In genomic region chr5:144282470-144283260, GRCm38 (mm10) we compare ENCODE assay signal across 22 mouse cellular contexts. TPM values are rescaled to one million over a fixed set of nuclear protein-coding genes. Genes with fewer than 3 reads are reported as not detected.
A peak's percentile ranks its signal among the peaks of the same experiment; 100 is the strongest.
DNase-seq lines count a peak whose midpoint lies in the region; ATAC-seq and TF ChIP-seq lines count a peak whose summit lies in the region.
"Had no signal": no experiment of that assay in that cellular context is flagged by ENCODE, and none has a peak within 500 bp of the region (broad histone marks: within the 10 kb centered on the region; RNA-seq: fewer than 3 reads in every experiment).

No protein-coding gene starts in this region.

- 63% methylated on average over 11 of the region's 11 CpGs for WGBS in hindbrain, postnatal 0 days
- WGBS in hindbrain, embryonic 16.5 days, result 77% methylated on average over 11 of the region's 11 CpGs
- 82% methylated on average over 11 of the region's 11 CpGs for WGBS in neural tube, embryonic 13.5 days
- 76% methylated on average over 11 of the region's 11 CpGs for WGBS in stomach, postnatal 0 days

- H3K36me3 ChIP-seq in hindbrain, postnatal 0 days (ENCODE audit: insufficient read depth, low read length), result no peaks in the 10 kb centered on the region
- no peaks in the 10 kb centered on the region for H3K36me3 ChIP-seq in hindbrain, embryonic 16.5 days (ENCODE audit: control insufficient read depth, insufficient read depth, low read length)
- H3K36me3 ChIP-seq in neural tube, embryonic 13.5 days, result peaks cover 11% of the 10 kb centered on the region
- peaks cover 2% of the 10 kb centered on the region; the same call in 1 of the 2 replicates for H3K36me3 ChIP-seq in stomach, postnatal 0 days (ENCODE audit: control insufficient read depth, insufficient read depth, low read length)
- H3K36me3 ChIP-seq: hindbrain, embryonic 15.5 days had no signal

- no peak overlapping the region for H3K9ac ChIP-seq in hindbrain, postnatal 0 days (replicated peaks; ENCODE audit: low read length)
- H3K9ac ChIP-seq in hindbrain, embryonic 16.5 days (ENCODE audit: low read depth, low read length), result no peak overlapping the region
- H3K9ac ChIP-seq in neural tube, embryonic 13.5 days, result 0 out of 2 replicates have a peak overlapping the region, but pooled peaks have one; percentile 3
- H3K9ac ChIP-seq in stomach, postnatal 0 days (ENCODE audit: low read length), result no peak overlapping the region
- H3K9ac ChIP-seq: embryonic facial prominence, embryonic 13.5 days; heart, embryonic 12.5 days; hindbrain, embryonic 15.5 days; limb, embryonic 13.5 days; liver, embryonic 14.5 days had no signal

- H3K27me3 ChIP-seq in hindbrain, postnatal 0 days (ENCODE audit: insufficient read depth, low read length), result no peaks in the 10 kb centered on the region
- no peaks in the 10 kb centered on the region for H3K27me3 ChIP-seq in hindbrain, embryonic 16.5 days (replicated peaks; ENCODE audit: control insufficient read depth, insufficient read depth, low read length)
- no peaks in the 10 kb centered on the region for H3K27me3 ChIP-seq in neural tube, embryonic 13.5 days
- no peaks in the 10 kb centered on the region for H3K27me3 ChIP-seq in stomach, postnatal 0 days (ENCODE audit: control insufficient read depth, insufficient read depth, low read length)
- H3K27me3 ChIP-seq: embryonic facial prominence, embryonic 13.5 days; heart, embryonic 12.5 days; hindbrain, embryonic 15.5 days; limb, embryonic 13.5 days had no signal

- peak overlapping the region; percentile 27; the same call in 1 of the 2 replicates for H3K27ac ChIP-seq in hindbrain, postnatal 0 days
- no peak overlapping the region for H3K27ac ChIP-seq in hindbrain, embryonic 16.5 days (ENCODE audit: low read depth, low read length)
- no peak overlapping the region for H3K27ac ChIP-seq in neural tube, embryonic 13.5 days (replicated peaks)
- 0 out of 2 replicates have a peak overlapping the region, but pooled peaks have one; percentile 18 for H3K27ac ChIP-seq in stomach, postnatal 0 days (replicated peaks)
- H3K27ac ChIP-seq: embryonic facial prominence, embryonic 13.5 days; hindbrain, embryonic 15.5 days; limb, embryonic 13.5 days; liver, embryonic 14.5 days had no signal

- H3K4me2 ChIP-seq in hindbrain, postnatal 0 days (ENCODE audit: low read depth, low read length), result no peak overlapping the region
- H3K4me2 ChIP-seq in hindbrain, embryonic 16.5 days (ENCODE audit: low read length), result no peak overlapping the region
- no peak overlapping the region for H3K4me2 ChIP-seq in neural tube, embryonic 13.5 days
- H3K4me2 ChIP-seq in stomach, postnatal 0 days (replicated peaks; ENCODE audit: low read depth), result no peak overlapping the region
- H3K4me2 ChIP-seq: embryonic facial prominence, embryonic 13.5 days; heart, embryonic 12.5 days; hindbrain, embryonic 15.5 days; limb, embryonic 13.5 days had no signal

- H3K4me1 ChIP-seq in hindbrain, postnatal 0 days (ENCODE audit: insufficient read depth, low read length), result no peaks in the 10 kb centered on the region; the same call in 1 of the 2 replicates
- no peaks in the 10 kb centered on the region for H3K4me1 ChIP-seq in hindbrain, embryonic 16.5 days (ENCODE audit: control insufficient read depth, insufficient read depth, low read depth, low read length)
- no peaks in the 10 kb centered on the region for H3K4me1 ChIP-seq in neural tube, embryonic 13.5 days (replicated peaks)
- no peaks in the 10 kb centered on the region for H3K4me1 ChIP-seq in stomach, postnatal 0 days (replicated peaks; ENCODE audit: control insufficient read depth, insufficient read depth)
- H3K4me1 ChIP-seq: embryonic facial prominence, embryonic 13.5 days; hindbrain, embryonic 15.5 days; limb, embryonic 13.5 days had no signal

- DNase-seq in hindbrain, postnatal 0 days (ENCODE audit: low spot score), result no peak
- no peak for DNase-seq in neural tube, embryonic 10.5 days (ENCODE audit: extremely low spot score, low spot score)
- peak; percentile 31 for DNase-seq in induced T-regulatory cell, adult 2 months (ENCODE audit: low read depth)
- DNase-seq in stomach, postnatal 0 days (ENCODE audit: low spot score), result no peak
- DNase-seq in testis, postnatal 10 days (ENCODE audit: low spot score), result no peak
- DNase-seq in lung, postnatal 36 days, result no peak
- DNase-seq: adrenal gland, postnatal 25 days; cerebellum, adult 9-10 months; gastrocnemius, postnatal 36 days; kidney, adult 8-10 months; kidney, postnatal 4 days; lung, postnatal 14 days; thymus, adult 18-20 months had no signal

- no peaks in the 10 kb centered on the region for H3K9me3 ChIP-seq in hindbrain, postnatal 0 days (ENCODE audit: low read length)
- no peaks in the 10 kb centered on the region for H3K9me3 ChIP-seq in hindbrain, embryonic 16.5 days (ENCODE audit: control insufficient read depth, low read length)
- H3K9me3 ChIP-seq in neural tube, embryonic 13.5 days, result no peaks in the 10 kb centered on the region
- no peaks in the 10 kb centered on the region for H3K9me3 ChIP-seq in stomach, postnatal 0 days (ENCODE audit: control insufficient read depth, low read length)
- H3K9me3 ChIP-seq: embryonic facial prominence, embryonic 13.5 days; G1E; heart, embryonic 12.5 days; hindbrain, embryonic 15.5 days; limb, embryonic 13.5 days had no signal

- TF ChIP-seq CTCF in hindbrain, postnatal 0 days (IDR thresholded peaks at IDR 0.05; ENCODE audit: low read depth), result no peak
- no peak for TF ChIP-seq CTCF in stomach, postnatal 0 days (IDR thresholded peaks at IDR 0.05; ENCODE audit: low read depth)

- no peak for TF ChIP-seq EP300 in stomach, postnatal 0 days (optimal IDR thresholded peaks at IDR 0.05)

- no peak overlapping the region for H3K4me3 ChIP-seq in hindbrain, postnatal 0 days (ENCODE audit: low read length)
- H3K4me3 ChIP-seq in hindbrain, embryonic 16.5 days (ENCODE audit: low read length), result no peak overlapping the region
- no peak overlapping the region for H3K4me3 ChIP-seq in neural tube, embryonic 13.5 days
- no peak overlapping the region for H3K4me3 ChIP-seq in stomach, postnatal 0 days (ENCODE audit: low read depth, low read length)
- H3K4me3 ChIP-seq: embryonic facial prominence, embryonic 13.5 days; heart, embryonic 12.5 days; hindbrain, embryonic 15.5 days; limb, embryonic 13.5 days had no signal

- peak; percentile 38; the same call in 1 of the 2 replicates for ATAC-seq in hindbrain, postnatal 0 days
- no peak for ATAC-seq in hindbrain, embryonic 16.5 days
- ATAC-seq in neural tube, embryonic 13.5 days (ENCODE audit: low read depth), result no peak
- ATAC-seq in stomach, postnatal 0 days (ENCODE audit: low FRiP score, low TSS enrichment), result no peak
- ATAC-seq: forebrain, embryonic 14.5 days had no signal

RNA-seq across cellular contexts. Expression of gene Bri3, which starts 38.4 kb away (rescaled TPM):
- 18.2 and 22.1 TPM in 2 replicates for total RNA-seq in hindbrain, postnatal 0 days (2014; rRNA removed)
- polyA plus RNA-seq in hindbrain, postnatal 0 days (2015; fragmentation: Nextera tagmentation; extraction: Ambion mirVana), result 113 and 114 TPM in 2 replicates
- 80.7 and 90.7 TPM in 2 replicates for polyA plus RNA-seq in hindbrain, embryonic 16.5 days (2015; fragmentation: Nextera tagmentation; extraction: Ambion mirVana)
- polyA plus RNA-seq in neural tube, embryonic 13.5 days (2015; fragmentation: Nextera tagmentation; extraction: Ambion mirVana), result 108 and 132 TPM in 2 replicates
- 197 and 214 TPM in 2 replicates for polyA plus RNA-seq in stomach, postnatal 0 days (2015; fragmentation: Nextera tagmentation; extraction: Ambion mirVana)

RNA-seq across cellular contexts. Expression of gene Tecpr1, which starts 59.2 kb away (rescaled TPM):
- 66.2 and 77.5 TPM in 2 replicates for total RNA-seq in hindbrain, postnatal 0 days (2014; rRNA removed)
- polyA plus RNA-seq in hindbrain, postnatal 0 days (2015; fragmentation: Nextera tagmentation; extraction: Ambion mirVana), result 34.1 and 34.7 TPM in 2 replicates
- polyA plus RNA-seq in hindbrain, embryonic 16.5 days (2015; fragmentation: Nextera tagmentation; extraction: Ambion mirVana), result 41.8 and 45.8 TPM in 2 replicates
- polyA plus RNA-seq in neural tube, embryonic 13.5 days (2015; fragmentation: Nextera tagmentation; extraction: Ambion mirVana), result 41.5 TPM in 2 replicates
- polyA plus RNA-seq in stomach, postnatal 0 days (2015; fragmentation: Nextera tagmentation; extraction: Ambion mirVana), result 15.4 and 16.9 TPM in 2 replicates

Comparison
In these comparisons a context has a peak if more than half of its experiments do, and no peak if none do; other contexts are left out.
1. H3K27ac ChIP-seq: peak in hindbrain, postnatal 0 days (single experiment) and stomach, postnatal 0 days (single experiment); none in hindbrain, embryonic 16.5 days (single experiment) and neural tube, embryonic 13.5 days (single experiment).